Mouse (Mus musculus): ENCODE measurements around the gene Rftn2. TPM values are rescaled to one million over a fixed set of nuclear protein-coding genes. Genes with fewer than 3 reads are reported as not detected.
A peak's percentile ranks its signal among the peaks of the same experiment; 100 is the strongest.

The Rftn2 gene
- total RNA-seq (2021), result 15.5 and 20.0 TPM in 2 replicates
- long read RNA-seq, transcript Rftn2-201 (9 exons, 3,677 nt), result major isoform, 8 of 11 reads
- long read RNA-seq, partial matches to known transcripts, result 1 of 11 reads
- long read RNA-seq, other reads (novel, unspliced or antisense), result 2 of 11 reads

DNA sequence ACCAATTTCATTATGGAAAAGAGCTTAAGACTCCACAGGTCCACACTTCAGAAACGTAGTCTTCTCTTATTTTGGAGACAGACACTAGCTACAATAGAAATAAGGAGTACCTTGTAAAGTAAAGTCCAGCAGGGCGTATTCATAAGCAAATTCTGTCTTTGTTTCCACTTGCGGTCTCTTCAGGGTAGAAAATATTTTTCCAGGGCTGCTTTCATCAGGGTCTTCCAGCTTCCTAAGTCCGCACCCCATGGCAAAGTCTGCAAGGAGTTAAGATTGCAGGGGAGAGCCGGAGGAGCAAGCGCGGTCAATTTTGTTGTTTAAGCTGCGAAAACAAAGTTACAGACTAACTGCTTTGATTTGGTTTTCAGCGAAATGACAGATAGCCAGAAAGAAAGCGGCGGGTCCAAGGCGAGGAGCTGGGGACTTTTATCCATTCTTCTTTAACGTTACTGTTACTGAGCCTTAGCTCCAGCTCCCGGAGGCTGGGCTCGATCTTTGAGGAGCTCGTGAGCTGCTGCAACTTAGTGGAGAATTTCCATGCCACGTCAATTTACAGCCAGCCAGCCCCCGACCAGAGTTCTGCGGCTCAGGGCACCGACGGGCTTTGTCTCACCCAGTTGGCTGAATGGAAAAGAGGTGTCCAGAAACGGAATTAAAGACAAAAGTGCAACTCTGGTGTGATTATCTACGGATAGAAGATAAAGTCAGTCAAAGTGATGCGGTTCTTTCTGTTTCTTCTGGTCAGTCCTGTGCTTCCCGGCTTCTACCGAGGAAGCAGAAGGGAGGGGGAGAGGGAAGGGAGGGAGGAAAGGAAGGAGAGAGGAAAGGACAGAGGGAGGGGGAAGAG lies at the start of gene Rftn2:
Rftn2 (minus strand) TSS at position 772 of the 847 bp plus-strand sequence.
- DNase-seq, result peak; percentile 44

DNA sequence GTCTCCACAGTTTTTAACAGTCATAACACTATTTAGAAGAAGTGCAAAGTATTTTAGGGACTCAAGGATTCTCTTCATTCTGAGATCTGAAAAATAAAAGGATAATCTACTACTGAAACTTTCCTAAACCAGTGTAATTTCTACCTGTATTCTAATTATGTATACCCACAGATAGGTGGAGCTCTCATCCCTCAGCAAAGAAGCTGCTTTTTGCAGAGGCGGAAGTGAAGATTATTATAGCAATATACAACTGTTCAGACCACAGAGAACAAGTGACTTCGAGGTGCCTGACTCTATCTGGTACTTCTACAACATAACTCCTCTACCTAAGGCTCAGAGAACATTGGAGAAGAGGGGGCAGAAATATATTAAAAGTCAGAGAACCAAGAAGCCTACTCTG lies 38.9 kb upstream of the Rftn2 start:
- no peak for DNase-seq

DNA sequence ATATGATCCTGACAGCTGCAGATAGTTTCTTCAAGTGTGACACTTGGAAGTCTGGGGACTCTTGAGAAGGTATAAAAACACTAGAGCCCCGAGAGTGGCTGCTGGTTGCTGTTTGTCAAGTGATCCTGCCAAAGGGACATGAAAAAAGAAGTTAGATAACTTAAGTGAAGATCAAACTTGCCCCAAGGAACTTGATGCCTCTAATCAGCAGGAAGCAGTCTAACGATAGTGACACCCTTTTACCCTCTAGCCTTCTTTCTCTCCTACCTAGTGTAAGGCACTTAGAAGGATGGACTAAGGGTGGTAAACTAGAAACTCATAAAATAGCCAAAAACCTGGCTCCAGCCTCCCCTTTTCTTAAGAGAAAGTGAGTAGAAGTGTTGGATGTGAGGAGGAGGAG lies 37.8 kb upstream of the Rftn2 start:
- DNase-seq, result no peak

DNA sequence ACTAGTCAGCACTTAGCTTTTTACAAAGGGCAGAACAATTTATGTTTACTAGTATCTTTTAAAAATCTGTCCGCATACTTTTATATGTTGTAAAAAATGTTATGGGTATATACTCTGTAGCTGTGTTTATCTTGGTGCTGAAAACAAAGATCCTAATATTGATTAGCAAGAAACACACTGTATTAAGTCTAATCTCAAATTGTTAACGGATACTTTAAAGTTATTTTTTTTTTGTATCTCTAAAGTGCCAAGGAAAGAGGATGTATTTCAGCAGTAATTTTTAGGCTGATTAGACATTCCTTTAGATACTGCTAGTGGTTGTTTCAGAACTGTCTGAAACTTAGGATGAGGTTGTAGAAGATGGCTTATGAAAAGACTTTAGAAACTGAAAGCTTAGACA lies 19.8 kb upstream of the Rftn2 start:
- DNase-seq, result no peak

DNA sequence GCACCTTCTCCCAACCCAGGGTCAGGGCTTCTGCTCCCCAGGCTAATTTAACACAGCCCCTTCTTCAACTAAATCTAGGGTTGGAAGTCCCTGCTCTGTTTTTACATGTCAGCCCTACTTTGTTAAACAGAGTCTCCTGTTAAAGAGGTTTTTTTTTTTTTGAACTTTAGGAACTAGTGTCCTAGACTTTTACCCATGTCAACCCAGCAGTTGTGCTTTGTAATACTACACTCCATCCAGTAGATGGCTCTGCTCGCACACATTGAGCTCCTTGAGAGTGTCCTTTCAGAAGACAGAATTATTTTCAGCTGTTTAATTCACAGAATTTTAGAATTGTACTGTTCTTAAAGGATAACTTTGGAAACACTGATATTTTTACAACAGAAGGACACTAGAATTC lies 12.7 kb upstream of the Rftn2 start:
- no peak for DNase-seq

DNA sequence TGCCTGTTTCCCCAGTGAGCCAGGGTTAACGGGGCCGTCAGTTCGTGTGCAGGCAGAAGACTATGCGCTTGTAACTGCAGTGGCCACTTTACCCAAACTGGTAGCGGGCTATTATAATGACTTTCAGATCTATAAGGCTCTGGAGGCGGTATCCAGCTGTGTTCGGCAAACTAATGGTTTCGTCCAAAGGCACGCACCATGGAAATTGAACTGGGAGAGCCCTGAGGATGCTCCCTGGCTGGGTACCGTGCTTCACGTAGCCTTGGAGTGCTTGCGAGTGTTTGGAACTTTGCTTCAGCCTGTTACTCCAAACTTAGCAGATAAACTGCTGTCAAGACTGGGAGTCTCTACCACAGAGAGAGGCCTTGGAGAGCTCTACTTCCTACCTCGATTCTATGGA lies 11.9 kb upstream of the Rftn2 start:
- DNase-seq, result no peak

DNA sequence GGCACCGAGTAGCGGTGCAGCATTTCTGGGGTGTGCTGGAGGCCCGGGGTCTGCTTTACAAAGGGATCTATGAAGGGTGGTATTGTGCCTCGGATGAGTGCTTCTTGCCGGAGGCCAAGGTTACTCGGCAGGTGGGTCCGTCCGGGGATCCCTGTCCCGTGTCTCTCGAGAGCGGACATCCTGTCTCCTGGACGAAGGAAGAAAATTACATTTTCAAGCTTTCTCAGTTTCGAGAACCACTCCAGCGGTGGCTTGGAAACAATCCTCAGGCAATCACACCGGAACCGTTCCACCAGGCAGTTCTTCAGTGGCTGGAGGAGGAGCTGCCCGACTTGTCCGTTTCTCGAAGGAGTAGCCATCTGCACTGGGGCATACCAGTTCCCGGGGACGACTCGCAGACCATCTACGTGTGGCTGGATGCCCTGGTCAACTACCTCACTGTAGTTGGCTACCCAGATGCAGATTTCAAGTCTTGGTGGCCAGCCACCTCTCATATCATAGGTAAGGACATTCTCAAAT lies 11.1 kb upstream of the Rftn2 start:
- DNase-seq, result peak; percentile 23

DNA sequence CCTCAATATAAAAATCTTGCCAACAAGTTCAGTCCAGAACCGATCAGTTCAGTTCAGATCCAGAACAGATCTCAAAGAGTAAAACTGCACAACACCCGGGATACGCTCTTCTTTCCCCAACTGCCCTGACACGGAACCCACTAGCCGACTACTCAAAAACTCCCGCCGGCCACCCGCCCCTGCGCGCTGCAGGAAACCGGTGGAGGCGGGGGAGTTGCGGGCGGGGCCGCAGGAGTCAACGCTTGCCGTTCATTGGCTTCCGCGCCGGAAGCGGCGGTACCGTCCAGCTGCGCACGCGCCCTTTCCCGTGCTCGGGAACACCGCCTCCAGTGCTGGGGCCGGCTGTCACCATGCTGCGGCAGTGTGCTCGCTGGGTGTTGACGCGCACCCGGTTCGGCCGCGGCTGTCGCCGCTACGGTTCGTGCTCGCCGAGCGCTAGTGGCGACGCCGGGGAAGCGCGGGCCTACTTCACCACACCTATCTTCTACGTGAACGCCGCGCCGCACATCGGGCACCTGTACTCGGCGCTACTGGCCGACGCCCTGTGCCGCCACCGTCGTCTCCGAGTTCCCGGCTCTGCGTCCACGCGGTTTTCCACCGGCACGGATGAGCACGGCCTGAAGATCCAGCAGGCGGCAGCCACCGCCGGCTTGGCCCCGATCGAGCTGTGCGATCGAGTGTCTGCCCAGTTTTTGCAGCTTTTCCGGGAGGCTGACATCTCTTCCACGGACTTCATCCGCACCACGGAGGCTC lies 10.5 kb upstream of the Rftn2 start, which contains the start of gene Mars2:
Mars2 (plus strand) TSS at position 288 of the 753 bp plus-strand sequence.
- DNase-seq, result peak; percentile 98

DNA sequence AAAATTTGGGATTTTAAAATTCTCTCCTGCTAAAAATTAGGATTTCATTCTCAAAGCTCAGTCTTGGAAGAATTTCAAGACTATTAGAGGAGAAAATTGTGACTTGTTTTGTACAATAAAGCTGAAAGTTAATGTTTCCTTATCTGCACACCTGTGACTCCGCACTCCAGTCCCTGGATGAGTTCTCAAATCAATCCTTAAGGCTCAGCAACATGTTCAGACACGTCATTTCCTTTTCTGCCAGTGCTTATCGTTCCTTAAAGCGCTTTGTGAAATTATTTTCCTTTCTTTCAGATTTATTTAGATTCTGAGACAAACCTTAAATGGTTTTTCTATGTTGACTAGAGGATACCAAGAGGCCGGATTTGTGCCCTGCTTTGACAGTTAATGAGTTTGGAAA lies 9.9 kb upstream of the Rftn2 start:
- DNase-seq, result no peak

DNA sequence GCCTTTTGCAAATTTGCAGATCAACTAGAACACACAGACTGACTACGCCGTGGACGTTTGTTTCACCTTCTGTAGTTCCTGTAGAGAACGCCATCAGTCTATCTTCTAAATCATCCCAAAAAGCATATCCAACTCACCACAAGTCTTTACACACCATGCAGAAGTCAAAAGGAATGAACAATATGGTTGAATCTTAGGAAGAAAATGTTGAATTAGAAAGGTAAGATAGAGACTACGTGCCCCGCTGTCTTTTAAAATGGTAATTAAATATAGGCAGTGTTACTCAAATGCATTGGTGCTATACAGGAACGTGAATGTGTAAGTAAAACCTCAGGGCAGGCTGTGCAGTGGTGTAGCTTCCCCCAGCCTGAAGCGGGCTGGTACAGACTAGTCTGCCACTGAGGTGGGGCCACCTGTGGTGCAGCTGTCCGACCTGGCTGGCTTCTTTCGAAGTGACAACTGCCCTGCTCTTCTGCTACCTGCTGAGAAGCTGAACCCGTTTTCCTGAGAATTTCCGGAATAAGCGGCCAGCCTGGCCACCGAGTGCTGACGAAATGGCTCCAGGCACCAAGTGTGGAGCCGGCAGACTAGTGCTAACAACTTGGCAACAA lies 8.4 kb upstream of the Rftn2 start:
- DNase-seq, result no peak

DNA sequence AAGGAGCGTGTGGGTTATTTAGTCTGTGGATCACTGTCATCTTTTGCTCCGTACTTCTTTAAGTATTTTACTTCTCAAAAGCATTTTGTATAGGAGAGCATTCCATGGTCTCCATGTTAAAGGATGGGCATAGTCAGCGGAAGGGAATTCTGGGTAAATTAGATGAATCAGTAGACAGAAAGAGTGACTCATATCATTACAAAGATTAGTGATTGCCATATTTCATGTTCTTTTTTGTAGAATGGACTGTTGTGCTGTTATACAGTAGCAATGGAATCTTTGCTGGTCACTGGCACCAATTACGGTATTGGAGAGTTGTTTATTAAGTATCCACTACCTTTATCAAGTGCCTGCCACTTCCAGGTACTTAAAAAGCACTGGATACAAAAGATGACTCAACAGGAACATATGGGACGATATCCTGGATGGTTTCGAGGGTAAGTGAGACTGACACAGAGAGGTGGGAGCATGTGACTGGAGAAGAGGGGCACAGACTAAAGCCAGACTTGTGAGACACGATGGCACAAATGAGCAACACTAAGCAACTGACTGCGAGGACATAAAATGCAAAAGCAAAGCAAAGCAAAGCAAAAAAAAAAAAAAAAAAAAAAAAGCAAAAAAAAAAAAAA lies 1.8 kb upstream of the Rftn2 start:
- DNase-seq, result no peak

DNA sequence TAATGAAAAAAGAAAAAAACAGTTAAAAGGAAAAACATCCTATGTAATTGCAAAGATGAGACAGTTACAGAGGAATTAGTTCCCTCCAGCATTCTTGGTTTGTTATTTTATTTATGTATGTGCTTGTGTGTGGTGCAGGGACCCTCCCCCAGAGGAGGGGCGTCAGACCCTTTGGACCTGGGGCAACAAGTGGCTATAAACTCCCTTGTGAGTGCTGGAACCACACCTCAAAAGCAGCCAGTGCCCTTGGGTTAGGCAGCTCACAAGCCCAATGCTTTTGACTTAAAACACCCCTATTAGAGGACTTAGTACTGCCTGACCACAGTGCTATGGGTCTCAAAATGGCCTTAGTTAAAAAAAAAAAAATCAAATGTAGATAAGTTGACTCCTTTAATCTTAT lies 794 bp upstream of the Rftn2 start:
- no peak for DNase-seq

DNA sequence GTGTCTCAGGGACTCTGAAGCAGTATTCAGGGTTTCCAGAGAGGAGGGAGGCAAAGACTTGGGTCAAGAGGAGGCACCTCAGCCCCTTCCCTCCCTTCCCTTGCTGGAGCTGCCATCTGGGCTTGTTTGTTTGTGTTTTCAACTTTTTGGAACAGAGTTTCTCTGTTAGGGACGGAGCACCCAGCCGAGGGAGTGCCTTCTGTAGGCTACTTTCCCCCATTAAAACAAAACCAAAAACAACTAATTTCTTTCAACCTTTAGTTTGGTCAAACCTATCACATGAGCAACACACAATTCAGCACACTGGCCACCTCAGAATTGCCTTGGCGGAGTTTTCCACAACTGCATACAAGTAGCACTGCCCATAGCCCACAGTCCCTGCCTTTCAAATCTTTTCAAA lies 1.2 kb downstream of the Rftn2 start:
- DNase-seq, result no peak

DNA sequence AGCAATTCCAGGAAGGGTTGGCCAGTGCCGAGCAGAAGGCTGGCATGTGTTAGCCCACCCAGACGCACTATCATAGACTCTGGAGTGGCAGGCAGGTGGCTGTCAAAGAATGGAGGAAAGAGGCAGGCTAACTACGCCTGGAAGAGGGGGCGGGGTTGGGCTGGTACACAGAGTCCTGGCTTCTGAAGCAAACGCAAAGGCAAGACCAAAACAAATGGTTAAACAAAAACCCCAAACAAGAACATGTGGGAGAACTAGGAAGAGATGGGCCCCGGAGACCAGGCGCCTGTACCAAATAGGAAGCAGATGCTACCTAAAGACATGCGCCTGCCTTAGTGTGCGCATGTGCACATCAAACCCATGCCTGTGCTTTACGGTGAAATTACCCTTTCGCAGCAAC lies 2.5 kb downstream of the Rftn2 start:
- no peak for DNase-seq

DNA sequence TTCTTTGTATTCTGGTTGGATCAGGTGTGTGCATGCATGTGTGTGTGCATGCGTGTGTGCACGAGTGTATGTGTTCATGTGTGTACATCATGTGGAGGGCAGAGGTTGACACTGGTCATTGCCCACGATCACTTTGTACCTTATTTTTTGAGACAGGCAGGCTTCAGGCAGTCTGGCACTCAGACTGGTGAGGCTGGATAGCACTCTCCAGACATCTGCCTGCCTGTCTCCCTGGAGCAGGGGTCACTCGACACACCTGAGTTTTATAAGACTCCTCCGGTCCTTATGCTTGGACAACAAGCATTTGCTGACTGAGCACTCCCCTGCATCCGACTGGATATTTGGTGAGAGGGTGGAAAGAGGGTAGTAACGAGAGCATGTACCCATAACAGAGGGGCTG lies 3.6 kb downstream of the Rftn2 start:
- DNase-seq, result no peak

DNA sequence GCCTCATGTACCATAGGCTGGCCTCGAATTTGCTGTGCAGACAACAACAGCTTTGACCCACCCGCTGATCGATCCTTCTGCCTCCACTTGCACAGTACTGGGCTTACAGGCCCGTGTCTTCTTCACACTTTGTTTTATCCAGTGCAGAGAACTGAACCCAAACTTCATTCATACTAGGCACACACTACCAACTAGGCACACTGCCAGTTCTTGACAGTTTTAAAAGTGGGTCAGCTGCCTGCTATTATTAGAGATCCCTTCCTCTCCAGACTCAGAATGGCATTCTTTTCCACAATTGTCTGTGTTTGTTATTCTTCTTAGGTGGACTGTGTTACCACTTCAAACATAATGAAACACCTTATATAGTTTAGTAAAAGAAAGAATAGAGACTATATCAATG lies 5.2 kb downstream of the Rftn2 start:
- no peak for DNase-seq

DNA sequence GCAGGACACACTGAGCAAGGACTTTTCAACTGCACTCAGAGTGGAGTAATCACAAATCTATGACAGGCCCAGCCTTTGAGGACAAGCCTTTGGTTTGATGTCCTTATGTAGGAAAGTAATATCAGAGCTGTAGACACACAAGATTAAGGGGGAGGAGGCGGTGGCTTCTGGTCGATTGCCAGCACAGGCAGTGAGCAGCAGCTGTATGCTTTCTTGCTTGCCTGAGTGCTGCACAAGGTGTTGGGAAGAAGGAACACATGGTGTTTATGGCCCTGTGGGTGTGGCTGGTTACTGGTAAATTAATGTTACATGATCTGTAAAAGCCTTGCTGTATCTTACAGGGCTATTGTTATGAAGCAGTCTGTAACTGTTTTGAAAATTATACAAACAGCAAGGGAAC lies 9.4 kb downstream of the Rftn2 start:
- peak; percentile 54 for DNase-seq

DNA sequence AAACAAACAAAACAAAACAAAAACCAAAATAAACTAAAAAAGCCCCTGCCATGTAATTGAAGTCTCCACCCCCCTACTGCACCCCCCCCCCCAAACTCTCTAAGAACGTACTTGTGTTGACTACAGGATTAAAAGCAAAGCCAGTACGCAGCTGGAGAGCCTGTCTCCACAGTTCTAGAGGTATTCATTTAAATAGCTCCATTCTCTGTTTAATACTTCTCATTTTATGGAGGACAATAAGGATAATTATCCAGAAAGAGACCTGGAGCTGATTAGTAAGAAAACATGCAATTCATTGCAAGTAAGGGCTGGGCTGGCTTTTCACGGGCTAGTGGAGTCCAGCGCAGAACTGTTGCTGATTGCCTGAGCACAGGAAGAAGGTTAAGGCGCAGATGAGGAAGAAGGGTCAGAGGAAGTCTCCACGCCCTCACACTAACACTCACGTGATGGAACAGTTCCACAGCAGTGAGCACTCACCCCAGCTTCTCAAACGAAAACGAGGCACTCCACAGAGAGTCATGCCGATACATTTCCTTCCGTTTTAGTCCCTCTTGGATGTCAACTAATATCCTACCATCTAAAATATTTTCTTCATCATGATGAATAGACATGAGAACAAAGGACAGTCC lies 11.3 kb downstream of the Rftn2 start:
- no peak for DNase-seq

DNA sequence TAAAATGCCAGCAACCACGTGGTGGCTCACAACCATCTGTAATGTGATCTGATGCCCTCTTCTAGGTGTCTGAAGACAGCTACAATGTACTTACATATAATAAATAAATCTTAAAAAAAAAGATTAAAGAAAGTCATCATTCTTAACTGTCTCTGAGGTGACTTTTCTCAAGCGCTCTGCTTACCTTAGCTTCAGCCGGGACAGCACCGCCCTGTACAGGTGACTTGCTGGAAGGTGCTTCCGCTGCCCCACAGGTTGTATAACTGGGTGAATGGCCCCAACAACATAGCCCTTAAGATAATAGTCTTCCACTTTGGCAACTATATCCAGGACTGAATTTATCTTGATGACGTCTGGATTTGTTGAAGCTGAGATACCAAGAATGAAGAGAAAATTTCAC lies 12.6 kb downstream of the Rftn2 start:
- DNase-seq, result no peak

DNA sequence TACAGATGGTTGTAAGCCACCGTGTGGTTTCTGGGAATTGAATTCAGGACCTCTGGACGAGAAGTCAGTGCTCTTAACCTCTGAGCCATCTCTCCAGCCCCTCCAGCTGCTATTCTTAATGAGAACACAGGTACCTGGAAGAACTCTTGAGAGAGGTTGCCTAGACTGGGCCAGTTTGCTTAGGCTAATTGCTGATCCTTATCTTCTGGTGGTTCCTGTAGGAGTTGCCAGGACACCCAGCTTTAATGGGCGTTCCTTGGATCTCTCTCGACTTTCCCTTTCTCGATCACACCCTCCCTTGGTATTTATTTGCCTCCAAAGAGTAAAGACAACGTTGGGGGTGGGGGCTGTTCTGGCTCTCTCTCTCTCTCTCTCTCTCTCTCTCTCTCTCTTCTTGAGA lies 13.1 kb downstream of the Rftn2 start:
- no peak for DNase-seq

DNA sequence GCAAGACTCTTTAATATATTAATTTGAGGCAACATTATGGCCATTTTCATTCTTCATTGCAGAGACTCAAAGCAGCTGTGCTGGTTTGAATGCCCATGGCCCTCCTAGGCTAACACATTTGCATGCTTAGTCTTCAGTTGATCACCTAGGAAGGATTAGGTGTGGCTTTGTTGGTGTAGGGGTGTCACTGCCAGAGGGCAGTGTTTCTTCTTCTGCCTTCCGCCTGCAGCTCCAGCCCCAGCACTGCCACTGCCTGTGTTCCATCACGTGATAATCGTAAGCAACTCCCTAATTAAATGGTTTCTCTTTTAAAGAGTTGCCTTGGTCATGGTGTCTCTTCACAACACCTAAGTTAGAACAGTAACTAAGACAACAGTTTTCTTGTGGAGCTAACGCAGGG lies 13.8 kb downstream of the Rftn2 start:
- DNase-seq, result no peak

DNA sequence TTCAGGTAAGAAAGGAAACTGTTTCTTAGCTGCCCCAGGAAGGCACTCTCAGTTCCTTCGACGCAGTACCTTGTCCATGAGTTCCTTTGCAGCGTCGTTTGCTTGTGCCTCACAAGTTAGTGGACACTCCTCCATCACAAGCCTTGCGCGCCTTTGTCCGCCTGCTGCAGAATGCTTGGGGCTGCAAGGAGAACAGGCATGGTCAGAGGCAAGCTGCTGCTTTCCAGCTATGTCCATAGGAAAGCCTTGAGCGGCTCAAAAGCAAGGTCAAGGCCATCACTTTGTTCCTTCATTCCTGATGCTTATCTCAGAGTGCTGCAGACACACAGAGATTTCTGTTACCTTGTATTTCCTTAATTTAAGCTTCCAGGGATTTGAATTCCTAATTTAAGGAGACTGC lies 15.5 kb downstream of the Rftn2 start:
- DNase-seq, result no peak

All from adrenal gland, postnatal 25 days (tissue).